Mouse (Mus musculus): ENCODE measurements around the gene Trim62. TPM values are rescaled to one million over a fixed set of nuclear protein-coding genes. Genes with fewer than 3 reads are reported as not detected.

The Trim62 gene
- polyA plus RNA-seq (2015; fragmentation: Illumina TruSeq; extraction: RNeasy Lipid Tissue Mini Kit (QIAGEN cat#74804); ENCODE audit: insufficient read depth, low replicate concordance): 3.1 TPM

GRCm38 (mm10) chr4:128883379-128883781, at the start of gene Trim62:
TSS of gene Trim62 (plus strand) at chr4:128883580.

Other genes with a start within 250 kb of the Trim62 start
- gene Phc2, start 228.9 kb upstream of the Trim62 start, polyA plus RNA-seq (2015; fragmentation: Illumina TruSeq; extraction: RNeasy Lipid Tissue Mini Kit (QIAGEN cat#74804); ENCODE audit: insufficient read depth, low replicate concordance): 35.4 TPM
- 0.35 TPM for gene A3galt2, start 128.2 kb upstream of the Trim62 start, polyA plus RNA-seq (2015; fragmentation: Illumina TruSeq; extraction: RNeasy Lipid Tissue Mini Kit (QIAGEN cat#74804); ENCODE audit: insufficient read depth, low replicate concordance)
- 16.8 TPM for gene Zfp362, start 77.5 kb upstream of the Trim62 start, polyA plus RNA-seq (2015; fragmentation: Illumina TruSeq; extraction: RNeasy Lipid Tissue Mini Kit (QIAGEN cat#74804); ENCODE audit: insufficient read depth, low replicate concordance)
- 1.6 TPM for gene Azin2, start 78.9 kb downstream of the Trim62 start, polyA plus RNA-seq (2015; fragmentation: Illumina TruSeq; extraction: RNeasy Lipid Tissue Mini Kit (QIAGEN cat#74804); ENCODE audit: insufficient read depth, low replicate concordance)
- 71.9 TPM for gene Ak2, start 108.4 kb downstream of the Trim62 start, polyA plus RNA-seq (2015; fragmentation: Illumina TruSeq; extraction: RNeasy Lipid Tissue Mini Kit (QIAGEN cat#74804); ENCODE audit: insufficient read depth, low replicate concordance)
- 77.8 TPM for gene Rnf19b, start 174.7 kb downstream of the Trim62 start, polyA plus RNA-seq (2015; fragmentation: Illumina TruSeq; extraction: RNeasy Lipid Tissue Mini Kit (QIAGEN cat#74804); ENCODE audit: insufficient read depth, low replicate concordance)
- not detected for gene Tmem54, start 222.0 kb downstream of the Trim62 start, polyA plus RNA-seq (2015; fragmentation: Illumina TruSeq; extraction: RNeasy Lipid Tissue Mini Kit (QIAGEN cat#74804); ENCODE audit: insufficient read depth, low replicate concordance)
- not detected for gene Hpca, start 238.5 kb downstream of the Trim62 start, polyA plus RNA-seq (2015; fragmentation: Illumina TruSeq; extraction: RNeasy Lipid Tissue Mini Kit (QIAGEN cat#74804); ENCODE audit: insufficient read depth, low replicate concordance)